Mouse (Mus musculus): ENCODE results near the gene Calm5. TPM values are rescaled to one million over a fixed set of nuclear protein-coding genes. Genes with fewer than 3 reads are reported as not detected.
"Not testable (repeated sequence)": the region's sequence is repeated elsewhere in the genome, so short reads cannot be mapped to it uniquely, and the experiment has no call there.

Calm5 gene
- not detected for total RNA-seq (2021)
- long read RNA-seq, experiment 1, result 0 reads
- long read RNA-seq, experiment 2, result 0 reads

GRCm38 (mm10) chr13:3853648-3854333, at the start of gene Calm5:
TSS of gene Calm5 (plus strand) at chr13:3854173.
- intact Hi-C loops (cut with DNase I), result not testable (repeated sequence)

DNA sequence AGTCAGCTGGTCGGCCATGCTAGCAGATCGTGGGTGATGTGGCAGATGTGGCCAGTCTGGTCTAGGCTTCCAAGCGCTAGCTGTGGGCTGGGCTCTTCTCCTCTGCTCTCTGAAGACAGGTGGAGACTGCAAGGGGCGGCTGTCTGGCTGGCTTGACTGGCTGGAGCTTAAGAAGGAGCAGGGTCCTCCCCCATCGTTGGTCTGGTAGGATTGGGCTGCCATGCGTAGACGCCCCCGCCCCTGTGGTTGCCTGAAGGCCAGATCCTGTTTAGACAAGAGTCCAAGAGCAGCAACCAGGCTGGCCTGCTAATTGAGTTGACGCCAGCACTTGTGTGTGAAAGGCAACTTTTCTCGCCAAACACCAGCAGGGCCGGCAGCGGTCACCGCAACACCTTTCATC, 49.8 kb upstream of the Calm5 start, which contains the start of gene Calml3:
Calml3 (minus strand) TSS at position 131 of the 400 bp plus-strand sequence.
- no peak for DNase-seq
- intact Hi-C loops (cut with DNase I), result no loop called here

More at GRCm38 (mm10) chr13:3853648-3854333, at the start of gene Calm5:
- not testable (repeated sequence) for DNase-seq

- intact Hi-C loops (cut with DNase I), result no loop called here
- peak; percentile 12 to 13 for DNase-seq
Measured at GRCm38 (mm10) chr13:3805132-3805531, 48.8 kb upstream of the Calm5 start.

- DNase-seq, result no peak
- intact Hi-C loops (cut with DNase I), result no loop called here
Measured at GRCm38 (mm10) chr13:3805638-3806037, 48.3 kb upstream of the Calm5 start.

DNA sequence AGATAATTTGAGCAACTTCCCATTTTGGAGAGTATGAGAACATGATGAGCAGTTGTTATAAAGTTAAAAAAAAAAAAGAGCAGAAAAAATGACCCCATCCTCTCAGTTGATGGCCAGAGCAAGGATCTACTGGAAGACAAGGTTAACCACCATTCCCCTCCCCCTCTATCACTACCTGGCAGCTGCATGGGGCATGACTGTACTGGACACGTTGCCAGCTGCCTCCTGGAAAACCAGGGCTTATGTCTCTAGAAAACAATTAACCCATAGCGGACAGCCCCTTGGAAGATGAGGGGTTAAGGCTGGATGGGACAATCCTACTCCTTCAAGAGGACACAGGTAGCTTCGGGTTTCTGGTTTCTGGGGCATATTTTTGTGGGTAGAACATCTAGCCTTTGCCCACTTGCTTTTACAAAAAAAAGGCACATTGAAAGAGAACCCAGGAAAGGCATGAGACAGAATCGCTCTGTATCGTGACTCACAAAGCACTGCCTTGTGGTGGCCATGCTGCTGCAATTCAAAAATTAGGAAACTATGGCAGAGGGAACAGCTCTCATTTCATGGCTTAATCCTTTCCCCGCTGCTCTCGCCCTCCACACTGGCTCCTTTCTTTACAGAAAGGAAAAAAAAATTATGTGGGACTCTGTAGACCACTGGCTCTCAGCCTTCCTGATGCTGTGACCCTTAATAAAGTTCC, 46.7 kb upstream of the Calm5 start:
- intact Hi-C loops (cut with DNase I), result no loop called here
- no peak for DNase-seq

GRCm38 (mm10) chr13:3818012-3818739, 35.8 kb upstream of the Calm5 start:
- intact Hi-C loops (cut with DNase I), result no loop called here
- no peak for DNase-seq

- intact Hi-C loops (cut with DNase I), result no loop called here
- no peak for DNase-seq
Measured at GRCm38 (mm10) chr13:3818740-3819076, 35.3 kb upstream of the Calm5 start.

DNA sequence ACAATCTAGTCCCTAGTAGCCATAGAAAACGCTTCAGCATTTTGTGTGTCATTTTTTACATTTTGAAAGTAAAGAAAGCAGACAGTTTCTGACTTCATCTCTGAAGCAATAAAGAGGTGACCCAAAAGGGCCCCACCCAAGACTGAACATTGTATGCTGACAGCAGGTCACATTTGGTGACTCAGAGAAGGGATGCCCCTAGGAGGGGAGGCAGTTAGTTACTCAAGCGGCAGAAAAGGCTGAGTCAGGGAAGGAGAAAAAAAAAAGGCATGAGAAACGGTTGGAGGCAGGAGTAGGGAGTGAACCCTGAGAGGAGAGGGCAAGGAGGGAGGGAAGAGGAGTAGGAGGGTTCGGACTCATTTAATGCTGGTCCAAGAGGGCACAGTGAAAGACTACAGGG, 31.9 kb upstream of the Calm5 start:
- intact Hi-C loops (cut with DNase I), result no loop called here
- no peak for DNase-seq

DNA sequence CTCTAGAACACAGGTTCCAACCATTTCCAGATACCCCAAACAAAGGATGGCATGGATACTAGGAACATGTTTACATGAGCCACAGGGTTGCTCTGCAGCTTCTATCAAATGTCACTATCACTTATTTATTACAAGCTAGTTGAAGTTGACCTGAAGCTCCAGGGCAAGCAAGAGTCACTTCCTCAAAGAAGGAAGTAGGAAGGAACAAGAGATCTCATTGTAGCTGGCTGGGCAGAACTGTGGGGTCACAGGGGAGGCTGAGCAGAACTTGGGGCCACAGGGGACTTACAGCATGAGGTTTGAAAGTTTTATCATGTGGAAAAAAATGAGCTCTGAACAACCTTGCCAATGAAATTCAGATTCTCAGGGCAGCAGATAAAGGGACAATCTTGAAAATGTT, 28.2 kb upstream of the Calm5 start:
- no peak for DNase-seq
- intact Hi-C loops (cut with DNase I), result no loop called here

DNA sequence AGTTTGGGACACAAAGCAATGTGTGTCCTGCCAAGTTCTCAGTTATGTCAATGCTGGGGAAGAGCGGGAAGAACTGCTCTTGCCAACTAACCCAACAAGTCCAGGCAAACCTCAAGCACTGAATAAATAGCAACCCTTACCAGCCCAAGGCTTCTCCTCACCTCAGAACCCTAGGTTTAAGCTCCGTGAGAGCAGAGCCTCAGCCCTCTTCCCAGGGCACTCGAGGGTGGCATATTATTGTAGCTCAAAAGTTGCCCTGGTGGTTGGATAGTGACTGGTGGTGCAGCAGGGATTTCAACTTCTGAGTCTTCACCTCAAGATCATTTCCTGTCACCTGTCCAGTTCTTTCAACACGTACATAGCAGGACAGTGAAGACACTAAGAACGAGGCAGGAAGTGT, 22.4 kb upstream of the Calm5 start:
- DNase-seq, result no peak
- intact Hi-C loops (cut with DNase I), result no loop called here

- intact Hi-C loops (cut with DNase I), result no loop called here
- DNase-seq, result no peak
Measured at GRCm38 (mm10) chr13:3831994-3832393, 22.0 kb upstream of the Calm5 start.

DNA sequence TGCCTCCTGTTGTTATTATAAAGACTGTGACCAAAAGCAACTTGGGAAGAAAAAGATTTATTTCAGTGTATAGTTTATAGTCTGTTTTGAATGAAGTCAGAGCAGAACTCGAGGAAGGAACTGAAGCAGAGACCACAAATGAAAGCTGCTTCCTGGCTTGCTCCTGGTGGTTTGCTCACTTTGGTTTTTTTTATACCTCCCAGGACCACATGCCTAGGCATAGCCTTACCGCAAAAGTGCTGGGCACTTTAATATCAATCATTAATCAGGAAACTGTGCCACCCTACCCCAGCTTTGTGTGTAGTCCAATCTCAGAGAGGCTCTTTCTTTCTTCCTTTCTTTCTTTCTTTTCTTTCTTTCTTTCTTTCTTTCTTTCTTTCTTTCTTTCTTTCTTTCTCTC, 21.5 kb upstream of the Calm5 start:
- DNase-seq, result no peak
- intact Hi-C loops (cut with DNase I), result no loop called here

- intact Hi-C loops (cut with DNase I); DNase-seq: not testable (repeated sequence)
Measured at GRCm38 (mm10) chr13:3833644-3834043, 20.3 kb upstream of the Calm5 start.

GRCm38 (mm10) chr13:3837312-3837807, 16.6 kb upstream of the Calm5 start, which contains the start of gene Calm4:
TSS of gene Calm4 (plus strand) at chr13:3837757.
- not testable (repeated sequence) for DNase-seq

DNA sequence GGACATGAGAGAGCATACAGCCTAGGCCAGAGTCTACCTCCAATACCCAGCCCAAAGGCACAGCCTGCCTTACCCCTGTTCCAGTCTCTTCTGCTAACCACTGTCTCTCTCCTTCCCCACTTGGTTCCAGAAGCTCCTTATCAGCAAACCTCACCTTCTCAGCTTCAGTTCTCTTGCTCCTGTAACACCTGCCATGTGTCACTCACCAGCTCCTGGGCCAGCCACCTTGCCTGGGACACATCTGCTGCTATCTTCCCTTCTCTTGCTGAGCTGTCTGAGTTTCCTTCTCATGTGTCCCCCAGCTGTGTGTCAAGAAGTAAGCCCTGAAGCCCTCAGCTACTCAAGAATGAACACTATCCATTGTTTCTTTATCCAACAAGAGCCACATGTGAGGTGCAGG, 13.3 kb upstream of the Calm5 start:
- DNase-seq; intact Hi-C loops (cut with DNase I): not testable (repeated sequence)

More at GRCm38 (mm10) chr13:3837312-3837807, 16.6 kb upstream of the Calm5 start, which contains the start of gene Calm4:
- intact Hi-C loops (cut with DNase I), result not testable (repeated sequence)

DNA sequence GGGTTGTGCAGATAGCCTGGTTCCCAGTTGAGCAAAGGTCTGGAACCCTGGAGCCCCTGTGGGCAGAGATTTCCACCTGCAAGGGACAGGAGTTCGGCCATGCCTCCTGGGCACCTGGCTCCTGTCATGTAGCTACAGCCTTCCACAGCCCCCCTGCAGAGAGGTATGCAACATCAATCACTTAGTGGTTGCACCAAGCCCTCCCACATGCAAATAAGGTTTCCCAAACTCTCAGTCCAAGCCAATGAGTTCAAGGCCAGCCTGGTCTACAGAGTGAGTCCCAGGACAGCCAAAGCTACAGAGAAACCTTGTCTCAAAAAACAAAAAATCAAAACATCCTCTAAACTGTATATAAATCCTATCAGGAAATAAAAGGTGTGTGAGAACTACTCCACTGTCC, 3.6 kb upstream of the Calm5 start:
- no peak for DNase-seq
- intact Hi-C loops (cut with DNase I), result no loop called here

GRCm38 (mm10) chr13:3854856-3855255, 883 bp downstream of the Calm5 start:
- intact Hi-C loops (cut with DNase I), result no loop called here
- no peak for DNase-seq

- intact Hi-C loops (cut with DNase I), result no loop called here
- DNase-seq, result no peak
Measured at GRCm38 (mm10) chr13:3856252-3856651, 2.3 kb downstream of the Calm5 start.

DNA sequence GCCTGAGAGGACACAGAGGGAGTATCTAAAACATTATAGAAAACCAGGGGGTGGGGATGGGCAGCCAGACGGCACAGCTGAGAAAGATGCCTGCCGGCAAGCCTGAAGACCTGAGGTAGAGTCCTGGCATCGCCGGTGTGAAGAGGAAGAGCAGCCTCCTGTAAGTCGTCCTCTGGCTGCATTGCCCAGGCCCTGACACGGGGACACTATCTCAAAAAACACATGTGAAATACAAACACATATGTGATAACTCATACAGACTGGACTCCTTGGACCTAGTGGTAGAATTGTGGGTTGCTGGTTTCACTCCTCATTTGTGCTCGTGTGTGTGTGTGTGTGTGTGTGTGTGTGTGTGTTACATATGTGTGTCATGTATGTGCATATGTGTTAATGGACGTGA, 7.3 kb downstream of the Calm5 start:
- intact Hi-C loops (cut with DNase I), result no loop called here

DNA sequence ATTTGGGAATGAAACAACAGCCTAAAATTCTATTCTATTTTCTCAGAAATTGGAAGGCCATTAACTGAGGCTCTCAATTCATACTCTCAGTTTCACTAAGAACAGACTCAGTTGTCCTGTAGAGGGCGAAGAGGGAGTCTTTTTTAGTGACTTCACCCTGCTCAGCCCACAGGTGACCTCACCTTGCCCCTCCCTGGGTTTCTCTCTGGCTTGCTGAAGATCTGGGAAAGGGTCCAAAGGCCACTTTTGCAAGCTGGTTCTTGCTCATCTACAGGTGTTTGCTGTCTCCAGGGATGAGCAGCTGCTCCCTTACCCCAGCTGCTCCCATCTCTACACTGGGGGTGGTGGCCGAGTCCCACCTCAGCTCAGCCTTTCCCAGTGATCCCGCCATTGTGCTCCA, 8.4 kb downstream of the Calm5 start:
- DNase-seq, result no peak
- intact Hi-C loops (cut with DNase I), result no loop called here

More for the DNA sequence above, 7.3 kb downstream of the Calm5 start:
- DNase-seq, result no peak

All from heart, postnatal 14 days (tissue).